Mouse (Mus musculus) limb, embryonic 14.5 days (tissue): Measurements from ENCODE around the gene Tgm4. TPM values are rescaled to one million over a fixed set of nuclear protein-coding genes. Genes with fewer than 3 reads are reported as not detected.

ENCODE experiments used
- ATAC-seq: fragments of 200-750 bp; cut with Nextera tagmentation; 2 replicates; pipeline ENCODE4 v1.8.0; 2017; ENCODE audit warnings: low read depth, moderate number of reproducible peaks, moderate TSS enrichment; ENCODE audit not compliant: low FRiP score
- DNase-seq: peaks from one replicate; pipeline ENCODE4 v3.0.0-alpha.2; 2015; ENCODE audit warnings: low spot score
- H3K27ac ChIP-seq: fragments of 300-500 bp; sonication (generic); replicated peaks from 2 replicates; pipeline ENCODE4 v1.5.1; 2014; ENCODE audit warnings: low read depth, mild to moderate bottlenecking, low read length, moderate library complexity, mixed read lengths
- H3K27me3 ChIP-seq: fragments of 300-500 bp; sonication (generic); 2 replicates; pipeline ENCODE4 v1.6.1; 2014; ENCODE audit warnings: low read length, mixed read lengths; ENCODE audit not compliant: control insufficient read depth, insufficient read depth
- H3K36me3 ChIP-seq: fragments of 300-500 bp; sonication (generic); 2 replicates; pipeline ENCODE4 v1.6.1; 2014; ENCODE audit warnings: mild to moderate bottlenecking, low read length, moderate library complexity, mixed read lengths; ENCODE audit not compliant: control insufficient read depth, insufficient read depth
- H3K4me1 ChIP-seq: fragments of 300-500 bp; sonication (generic); 2 replicates; pipeline ENCODE4 v1.6.1; 2014; ENCODE audit warnings: antibody characterized with exemption, low read length, mixed read lengths; ENCODE audit not compliant: control insufficient read depth, insufficient read depth
- H3K4me2 ChIP-seq: fragments of 300-500 bp; sonication (generic); replicated peaks from 2 replicates; pipeline ENCODE4 v1.6.1; 2014; ENCODE audit warnings: low read depth, mild to moderate bottlenecking, low read length, moderate library complexity; ENCODE audit not compliant: severe bottlenecking
- H3K4me3 ChIP-seq: fragments of 300-500 bp; sonication (generic); replicated peaks from 2 replicates; pipeline ENCODE4 v1.5.1; 2014; ENCODE audit warnings: low read length
- H3K9ac ChIP-seq: fragments of 300-500 bp; sonication (generic); 2 replicates; pipeline ENCODE4 v1.6.1; 2014; ENCODE audit warnings: mild to moderate bottlenecking, low read depth, low read length, moderate library complexity; ENCODE audit not compliant: severe bottlenecking
- H3K9me3 ChIP-seq: fragments of 300-500 bp; sonication (generic); 2 replicates; pipeline ENCODE4 v1.6.1; 2016; ENCODE audit warnings: low read length; ENCODE audit not compliant: control insufficient read depth
- POLR2A ChIP-seq: fragments of 200-500 bp; IDR thresholded peaks from 2 replicates; pipeline ENCODE4 v1.8.0; 2012; ENCODE audit warnings: inconsistent platforms, mild to moderate bottlenecking, moderate library complexity, borderline replicate concordance; ENCODE audit not compliant: insufficient read depth, insufficient read length; ENCODE audit errors: extremely low read depth
- WGBS: fragments of 180-500 bp; shearing (Covaris S2); extraction: QIAGEN DNeasy Blood & Tissue Kit; methylation state at CpG from one replicate; pipeline ENCODE4 v1.1.7; 2014; 5-methylcytosine and 5-hydroxymethylcytosine counted together
- polyA plus RNA-seq, 2 experiments: library from polyadenylated mRNA; depleted of rRNA in 1 of 2; stranded (reverse) in 1 of 2; unstranded in 1 of 2; fragments of >200 nt; fragmentation: Nextera tagmentation in 1 of 2; extraction: Ambion mirVana in 1 of 2; gene quantifications; 2 replicates each; pipeline versions ENCODE4 v1.2.1 to v1.2.3; 2012 to 2014

Gene Tgm4
- polyA plus RNA-seq, 2 experiments, result 0.45 to 0.47 TPM

DNA sequence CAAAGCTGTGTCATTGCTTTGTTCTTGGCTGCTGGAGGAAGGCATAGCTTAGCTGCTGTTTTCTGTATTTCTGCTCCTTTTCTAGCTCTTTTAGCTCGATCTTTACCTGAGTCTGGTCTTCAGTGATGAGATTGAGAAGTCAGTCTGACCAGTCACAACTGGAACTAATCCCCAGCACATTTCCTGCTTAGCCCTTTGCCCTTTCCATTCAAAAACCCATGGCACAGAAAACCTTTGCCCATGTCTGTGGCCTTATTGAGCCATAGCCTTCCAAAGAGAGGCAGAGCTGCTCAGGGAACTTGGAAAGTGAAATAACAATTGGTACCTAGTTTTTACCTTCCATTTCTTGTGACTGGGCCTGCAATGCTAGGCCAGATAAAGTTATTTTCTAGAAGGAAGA, 81.0 kb downstream of the Tgm4 start:
- TF ChIP-seq POLR2A, result no peak
- no peak for DNase-seq
- H3K27me3 ChIP-seq, result no peaks in the 10 kb centered on the region
- no peak overlapping the region for H3K4me2 ChIP-seq
- no peaks in the 10 kb centered on the region for H3K9me3 ChIP-seq
- H3K4me3 ChIP-seq, result no peak overlapping the region
- peaks cover 13% of the 10 kb centered on the region for H3K4me1 ChIP-seq
- H3K9ac ChIP-seq, result no peak overlapping the region
- no peak overlapping the region for H3K27ac ChIP-seq
- WGBS, result 83% methylated on average over 1 of the region's 1 CpGs
- H3K36me3 ChIP-seq, result peaks cover 32% of the 10 kb centered on the region
- no peak for ATAC-seq

Other genes with a start within 250 kb of the Tgm4 start
- gene Tcaim, start 229.2 kb upstream of the Tgm4 start, polyA plus RNA-seq (2012; rRNA removed), result 6.1 and 6.6 TPM in 2 replicates
- gene Tcaim, start 229.2 kb upstream of the Tgm4 start, polyA plus RNA-seq (2014; fragmentation: Nextera tagmentation; extraction: Ambion mirVana), result 7.3 and 7.8 TPM in 2 replicates
- not detected in 2 replicates for gene Gm35549, start 190.7 kb upstream of the Tgm4 start, polyA plus RNA-seq (2012; rRNA removed)
- 0.45 and 0.82 TPM in 2 replicates for gene Gm35549, start 190.7 kb upstream of the Tgm4 start, polyA plus RNA-seq (2014; fragmentation: Nextera tagmentation; extraction: Ambion mirVana)
- 117 and 119 TPM in 2 replicates for gene Zfp445, start 168.7 kb upstream of the Tgm4 start, polyA plus RNA-seq (2012; rRNA removed)
- 60.4 and 65.2 TPM in 2 replicates for gene Zfp445, start 168.7 kb upstream of the Tgm4 start, polyA plus RNA-seq (2014; fragmentation: Nextera tagmentation; extraction: Ambion mirVana)
- gene Zkscan7, start 149.0 kb upstream of the Tgm4 start, polyA plus RNA-seq (2012; rRNA removed), result 9.1 and 9.3 TPM in 2 replicates
- 2.6 and 3.2 TPM in 2 replicates for gene Zkscan7, start 149.0 kb upstream of the Tgm4 start, polyA plus RNA-seq (2014; fragmentation: Nextera tagmentation; extraction: Ambion mirVana)
- 9.7 and 13.3 TPM in 2 replicates for gene Zfp105, start 111.7 kb upstream of the Tgm4 start, polyA plus RNA-seq (2012; rRNA removed)
- 17.4 and 18.8 TPM in 2 replicates for gene Zfp105, start 111.7 kb upstream of the Tgm4 start, polyA plus RNA-seq (2014; fragmentation: Nextera tagmentation; extraction: Ambion mirVana)
- 17.6 and 19.3 TPM in 2 replicates for gene 1110059G10Rik, start 83.7 kb upstream of the Tgm4 start, polyA plus RNA-seq (2012; rRNA removed)
- gene 1110059G10Rik, start 83.7 kb upstream of the Tgm4 start, polyA plus RNA-seq (2014; fragmentation: Nextera tagmentation; extraction: Ambion mirVana), result 34.5 and 38.0 TPM in 2 replicates
- gene Kif15, start 83.7 kb upstream of the Tgm4 start, polyA plus RNA-seq (2012; rRNA removed), result 44.9 and 60.3 TPM in 2 replicates
- 36.6 and 39.6 TPM in 2 replicates for gene Kif15, start 83.7 kb upstream of the Tgm4 start, polyA plus RNA-seq (2014; fragmentation: Nextera tagmentation; extraction: Ambion mirVana)
- 17.1 and 18.3 TPM in 2 replicates for gene Tmem42, start 13.4 kb upstream of the Tgm4 start, polyA plus RNA-seq (2012; rRNA removed)
- 26.2 and 30.1 TPM in 2 replicates for gene Tmem42, start 13.4 kb upstream of the Tgm4 start, polyA plus RNA-seq (2014; fragmentation: Nextera tagmentation; extraction: Ambion mirVana)
- 63.5 and 101 TPM in 2 replicates for gene Zdhhc3, start 78.5 kb downstream of the Tgm4 start, polyA plus RNA-seq (2012; rRNA removed)
- gene Zdhhc3, start 78.5 kb downstream of the Tgm4 start, polyA plus RNA-seq (2014; fragmentation: Nextera tagmentation; extraction: Ambion mirVana), result 58.1 and 61.5 TPM in 2 replicates
- 81.1 and 109 TPM in 2 replicates for gene Exosc7, start 78.5 kb downstream of the Tgm4 start, polyA plus RNA-seq (2012; rRNA removed)
- gene Exosc7, start 78.5 kb downstream of the Tgm4 start, polyA plus RNA-seq (2014; fragmentation: Nextera tagmentation; extraction: Ambion mirVana), result 96.5 and 105 TPM in 2 replicates
- gene Clec3b, start 116.2 kb downstream of the Tgm4 start, polyA plus RNA-seq (2012; rRNA removed), result 18.1 and 21.0 TPM in 2 replicates
- 1.1 and 1.6 TPM in 2 replicates for gene Clec3b, start 116.2 kb downstream of the Tgm4 start, polyA plus RNA-seq (2014; fragmentation: Nextera tagmentation; extraction: Ambion mirVana)
- gene Cdcp1, start 181.3 kb downstream of the Tgm4 start, polyA plus RNA-seq (2012; rRNA removed), result 6.1 and 7.1 TPM in 2 replicates
- gene Cdcp1, start 181.3 kb downstream of the Tgm4 start, polyA plus RNA-seq (2014; fragmentation: Nextera tagmentation; extraction: Ambion mirVana), result 9.1 and 9.3 TPM in 2 replicates
- gene Tmem158, start 226.0 kb downstream of the Tgm4 start, polyA plus RNA-seq (2012; rRNA removed), result 32.0 and 54.9 TPM in 2 replicates
- 19.6 and 24.0 TPM in 2 replicates for gene Tmem158, start 226.0 kb downstream of the Tgm4 start, polyA plus RNA-seq (2014; fragmentation: Nextera tagmentation; extraction: Ambion mirVana)